Mouse (Mus musculus): ENCODE measurements around the gene BC016579. TPM values are rescaled to one million over a fixed set of nuclear protein-coding genes. Genes with fewer than 3 reads are reported as not detected.

Gene BC016579
- total RNA-seq, 2 experiments from 2014 or later, result 0.32 TPM; not detected in 1

Other genes with a start within 250 kb of the BC016579 start
- 10 to 100 TPM; 77.1 to 88.6 TPM for gene Cd200, start 245.0 kb downstream of the BC016579 start, total RNA-seq (2021)
- gene Gm609, start 161.1 kb downstream of the BC016579 start, total RNA-seq (2021), result under 1 TPM; 0.07 to 0.28 TPM
- not detected for gene Gm17783, start 122.0 kb downstream of the BC016579 start, total RNA-seq (2021)
- gene Slc9c1, start 118.8 kb downstream of the BC016579 start, total RNA-seq (2021), result not detected
- not detected for gene Gcsam, start 43.7 kb downstream of the BC016579 start, total RNA-seq (2021)
- gene Tmprss7, start 39.6 kb upstream of the BC016579 start, total RNA-seq (2021), result under 1 TPM; 0.64 to 0.89 TPM
- gene Tagln3, start 70.5 kb upstream of the BC016579 start, total RNA-seq (2021), result 100 to 1,000 TPM; 259 to 275 TPM
- gene Abhd10, start 88.9 kb upstream of the BC016579 start, total RNA-seq (2021), result 10 to 100 TPM; 16.9 to 21.0 TPM